Mouse (Mus musculus): ENCODE data around the gene Klk1b4.

The Klk1b4 gene

DNA sequence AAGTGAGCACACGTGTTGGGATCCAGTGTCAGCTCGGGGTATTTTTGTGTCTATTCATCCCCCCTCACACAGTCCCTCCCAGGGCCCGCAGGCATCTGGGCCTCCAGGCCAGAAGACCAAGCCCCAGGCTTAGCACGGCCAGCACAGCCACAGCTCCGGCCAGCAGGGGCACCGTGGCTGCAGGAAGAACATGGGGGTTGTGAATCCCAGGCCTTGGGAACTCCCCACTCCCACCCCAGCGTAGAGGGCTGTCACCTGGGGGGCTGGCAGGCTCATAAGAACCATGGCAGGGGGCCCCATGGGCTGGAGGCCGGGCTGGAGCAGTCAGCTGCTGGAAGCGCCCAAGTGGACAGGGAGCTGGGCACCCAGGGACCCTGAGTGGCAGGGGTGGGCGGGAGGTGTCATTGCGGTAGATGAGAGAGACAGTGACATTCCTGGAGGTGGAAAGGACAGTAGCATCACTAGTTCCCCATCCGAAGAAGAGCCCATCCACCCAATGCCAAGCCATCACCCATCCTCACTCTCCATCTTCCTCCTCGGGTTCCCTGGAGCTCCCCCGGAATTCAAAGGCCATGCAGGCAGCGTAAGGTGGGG is 45.9 kb downstream of the Klk1b4 start:
- no peak for DNase-seq (ENCODE audit: low read depth, low spot score)

DNA sequence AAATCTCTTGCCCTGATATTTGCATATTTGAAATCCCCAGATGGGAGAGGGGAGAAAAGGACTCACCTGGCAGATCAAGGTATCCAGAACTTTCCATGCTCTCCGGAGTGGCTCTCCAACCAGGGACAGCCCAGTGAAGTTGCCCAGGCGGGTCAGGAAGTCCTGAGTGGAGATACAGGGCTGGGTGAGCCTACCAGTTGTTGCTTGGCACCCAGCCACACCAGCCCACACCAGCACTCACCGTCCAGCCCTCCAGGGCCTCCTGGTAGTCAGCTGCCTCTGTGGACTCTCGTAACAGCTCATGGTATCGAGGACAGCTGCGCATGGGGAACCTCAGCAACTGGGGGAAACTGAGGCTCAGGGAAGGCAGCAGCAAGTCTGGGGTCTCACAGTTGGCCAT is 47.7 kb downstream of the Klk1b4 start:
- no peak for DNase-seq (ENCODE audit: low read depth, low spot score)

DNA sequence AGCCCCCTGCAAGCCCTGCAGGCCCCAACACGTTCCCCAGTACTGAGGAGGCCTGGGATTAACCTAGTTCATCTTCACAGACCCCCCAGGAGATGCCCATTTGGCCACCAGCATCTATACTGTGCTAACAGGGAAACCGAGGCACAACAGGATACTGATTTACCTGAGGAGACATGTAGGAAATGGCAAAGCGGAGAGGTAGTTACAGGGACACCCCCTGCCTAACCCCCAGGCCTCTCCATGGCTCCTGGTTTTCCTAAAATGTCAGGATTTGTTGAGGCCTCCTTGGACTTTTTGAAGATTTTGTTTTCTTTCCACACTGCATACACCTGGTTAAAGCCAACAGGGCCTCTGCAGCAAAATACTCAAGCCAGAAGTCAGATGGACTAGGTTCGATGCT is 50.0 kb downstream of the Klk1b4 start, which contains the start of gene Acp4:
TSS of gene Acp4 (minus strand) at position 101 of the 400 bp plus-strand sequence.
- DNase-seq (ENCODE audit: low read depth, low spot score), result no peak

DNA sequence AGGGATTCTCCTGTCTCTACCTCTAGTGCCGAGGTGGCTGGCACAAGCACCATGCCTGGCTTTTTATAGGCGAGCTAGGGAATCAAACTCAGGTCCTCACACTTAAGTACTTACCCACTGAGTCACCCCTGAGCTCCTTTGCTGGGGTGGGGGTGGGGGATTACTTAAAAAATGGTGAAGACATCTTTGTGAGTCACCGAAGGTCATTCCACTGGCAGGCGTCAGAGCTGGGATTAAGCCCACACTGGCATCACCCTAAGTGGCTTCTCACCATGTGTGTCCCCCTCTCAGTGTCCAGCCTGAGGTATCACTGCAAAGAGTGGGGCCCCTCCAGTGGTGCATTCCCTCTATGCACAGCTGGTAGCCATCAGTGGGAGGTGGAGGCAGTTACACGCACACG is 53.2 kb downstream of the Klk1b4 start:
- DNase-seq (ENCODE audit: low read depth, low spot score), result no peak

DNA sequence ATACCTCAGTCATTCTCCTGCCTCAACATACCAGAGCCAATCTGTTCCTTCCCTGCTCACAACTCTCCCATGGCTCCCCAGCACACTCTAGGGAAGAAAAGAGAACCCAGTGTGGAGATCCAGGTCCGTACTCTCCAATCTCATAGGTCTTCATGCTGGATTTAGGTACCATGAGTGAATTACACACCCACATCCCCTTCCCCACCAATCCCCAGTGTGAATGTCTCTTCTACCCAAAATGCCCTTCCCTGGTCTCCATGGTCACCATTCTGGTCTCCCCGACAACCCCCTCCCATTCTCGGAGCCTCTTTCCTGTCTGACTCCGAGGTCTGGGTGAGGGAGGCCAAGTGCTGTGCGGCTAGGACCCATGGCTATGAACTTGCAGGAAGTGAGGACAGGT is 53.9 kb downstream of the Klk1b4 start, which contains the start of gene Gm15517:
TSS of gene Gm15517 (plus strand) at position 301 of the 400 bp plus-strand sequence.
- DNase-seq (ENCODE audit: low read depth, low spot score), result no peak
